Mouse (Mus musculus) C2C12 (cell line): ENCODE results near the gene Samd4b. TPM values are rescaled to one million over a fixed set of nuclear protein-coding genes. Genes with fewer than 3 reads are reported as not detected.
A peak's percentile ranks its signal among the peaks of the same experiment; 100 is the strongest.

Source experiments
- H3K27me3 ChIP-seq: one replicate; pipeline ENCODE4 v1.6.1; 2011; ENCODE audit not compliant: control insufficient read depth, insufficient read depth, insufficient read length
- H3K36me3 ChIP-seq: one replicate; pipeline ENCODE4 v1.6.1; 2011; ENCODE audit not compliant: control insufficient read depth, insufficient read depth
- H3K4me3 ChIP-seq: one replicate; pipeline ENCODE4 v1.5.1; 2011; ENCODE audit warnings: mild to moderate bottlenecking, control low read depth; ENCODE audit not compliant: poor library complexity, insufficient read depth, severe bottlenecking
- H3K79me2 ChIP-seq: one replicate; pipeline ENCODE4 v1.6.1; 2011; ENCODE audit not compliant: control insufficient read depth, insufficient read depth
- H3K79me3 ChIP-seq: one replicate; pipeline ENCODE4 v1.6.1; 2011; ENCODE audit warnings: low read depth, control low read depth
- H3ac ChIP-seq: one replicate; pipeline ENCODE3; 2011; ENCODE audit warnings: low read depth; ENCODE audit not compliant: control insufficient read depth, insufficient read length
- CEBPB ChIP-seq: IDR thresholded peaks from one replicate; pipeline ENCODE4 v1.6.1; 2011; ENCODE audit warnings: low read depth, mild to moderate bottlenecking, control low read depth, moderate library complexity
- CTCF ChIP-seq: IDR thresholded peaks from one replicate; pipeline ENCODE4 v1.5.1; 2011; ENCODE audit not compliant: control insufficient read depth, insufficient read depth, insufficient read length
- FOSL1 ChIP-seq: IDR thresholded peaks from one replicate; pipeline ENCODE4 v1.8.0; 2011; ENCODE audit warnings: mild to moderate bottlenecking, low read length; ENCODE audit not compliant: poor library complexity, insufficient read depth, severe bottlenecking
- MAX ChIP-seq: IDR thresholded peaks from one replicate; pipeline ENCODE4 v1.6.1; 2011; ENCODE audit warnings: mild to moderate bottlenecking, control low read depth
- MYOD1 ChIP-seq: IDR thresholded peaks from one replicate; pipeline ENCODE4 v1.6.1; 2011; ENCODE audit warnings: low read depth; ENCODE audit not compliant: control insufficient read depth, insufficient read length
- MYOG ChIP-seq: IDR thresholded peaks from one replicate; pipeline ENCODE4 v1.6.1; 2011; ENCODE audit not compliant: control insufficient read depth, insufficient read length; ENCODE audit errors: extremely low read depth
- USF1 ChIP-seq: IDR thresholded peaks from one replicate; pipeline ENCODE4 v1.6.1; 2011; ENCODE audit warnings: low read depth, mild to moderate bottlenecking, control low read depth, moderate library complexity
- microRNA-seq: library from miRNA; unstranded; fragments of <30 nt; microRNA quantifications from one replicate; pipeline ENCODE4, GENCODE M21; 2019; ENCODE audit warnings: borderline microRNAs expressed
- polyA plus RNA-seq: library from polyadenylated mRNA; unstranded; fragments of >200 nt; fragmentation: generic; extraction: Trizol; gene quantifications from one replicate; pipeline ENCODE4 v1.2.1, GENCODE M21; 2012; ENCODE audit warnings: missing spikeins

Samd4b gene
- polyA plus RNA-seq, 1 experiment = 42.6 TPM

DNA sequence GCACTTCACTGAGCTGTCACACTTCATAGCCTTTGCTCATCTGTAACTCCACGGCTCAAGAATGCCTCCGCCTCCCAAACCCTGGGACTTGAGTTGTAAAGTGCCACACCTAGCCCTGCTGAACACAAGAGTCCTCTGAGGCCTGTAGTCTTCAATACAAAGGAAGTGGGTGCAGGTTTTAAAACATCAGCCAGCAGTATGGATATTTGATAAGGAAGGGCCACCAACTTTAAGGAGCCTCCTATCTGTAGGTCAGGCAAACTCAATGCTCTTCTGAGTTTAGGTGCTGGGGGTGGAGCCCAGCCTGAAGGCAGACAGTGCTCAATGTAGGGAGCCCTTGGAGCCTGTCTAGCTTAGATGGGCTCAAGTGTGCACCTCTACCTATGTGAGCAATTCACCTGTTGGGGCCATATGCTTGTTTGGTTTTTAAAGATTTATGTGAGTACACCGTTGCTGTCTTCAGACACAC, 243.8 kb downstream of the Samd4b start:
- TF ChIP-seq FOSL1 (no peak), CEBPB (no peak), CTCF (no peak), MAX (no peak), MYOG (no peak), MYOD1 (no peak), USF1 (no peak)
- H3K36me3 ChIP-seq = peaks cover 38% of the 10 kb centered on the region
- H3K79me2 ChIP-seq = peaks cover 33% of the 10 kb centered on the region
- H3K27me3 ChIP-seq = no peaks in the 10 kb centered on the region
- H3K79me3 ChIP-seq = peaks cover 22% of the 10 kb centered on the region
- H3ac ChIP-seq = no peak overlapping the region
- no peak overlapping the region for H3K4me3 ChIP-seq

DNA sequence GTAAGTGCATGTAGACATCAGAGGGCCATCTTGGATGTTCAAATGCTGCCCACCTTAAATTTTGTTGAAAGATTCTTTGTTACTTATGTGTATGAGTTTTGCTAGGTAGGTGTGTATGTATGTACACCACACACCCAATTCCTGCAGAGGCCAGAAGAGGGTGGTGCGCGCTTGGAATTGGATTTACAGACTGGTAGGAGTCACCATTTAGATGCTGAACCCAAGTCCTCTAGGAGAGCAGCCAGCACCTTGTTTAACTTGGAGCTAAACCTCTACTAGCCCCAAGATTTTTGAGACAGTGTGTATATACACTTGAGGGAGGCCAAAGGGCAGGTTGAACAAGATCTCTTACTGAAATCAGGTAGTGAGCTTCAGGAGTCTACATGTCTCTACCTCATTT, 244.7 kb downstream of the Samd4b start:
- Histone ChIP-seq H3K79me3 (peaks cover 22% of the 10 kb centered on the region), H3K4me3 (no peak overlapping the region), H3K27me3 (no peaks in the 10 kb centered on the region), H3K36me3 (peaks cover 38% of the 10 kb centered on the region), H3K79me2 (peaks cover 33% of the 10 kb centered on the region), H3ac (no peak overlapping the region)
- TF ChIP-seq MYOG (no peak), CEBPB (no peak), FOSL1 (no peak), MYOD1 (no peak), MAX (no peak), CTCF (no peak), USF1 (no peak)

DNA sequence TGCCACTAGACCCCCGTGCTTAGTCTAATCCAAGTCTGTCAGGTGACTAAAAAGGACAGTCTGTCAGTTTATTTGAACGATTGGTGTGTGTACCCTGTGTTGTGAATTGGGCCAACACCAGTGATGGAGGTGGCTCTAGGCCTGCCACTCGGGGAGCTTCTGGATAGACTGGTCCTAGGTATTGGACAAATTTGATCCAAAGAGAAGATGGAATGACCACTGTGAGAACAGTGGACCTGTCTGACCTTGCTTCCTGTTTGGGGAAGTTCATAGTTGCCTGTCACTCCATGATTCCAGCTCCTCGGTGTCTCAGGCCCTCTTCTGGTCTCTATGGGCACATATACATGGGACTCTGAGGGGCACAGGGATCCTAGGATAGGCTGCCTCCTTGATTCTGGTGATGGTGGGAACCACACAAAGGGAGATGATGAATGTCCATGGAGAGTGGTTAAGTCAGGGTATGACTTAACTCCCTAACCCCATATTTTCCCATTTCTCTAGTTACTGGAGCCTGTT, 246.2 kb downstream of the Samd4b start:
- H3K4me3 ChIP-seq = peak overlapping the region; percentile 87
- TF ChIP-seq USF1 (no peak), MYOD1 (no peak), CTCF (no peak), MAX (no peak), FOSL1 (no peak), MYOG (no peak), CEBPB (no peak)
- peaks cover 22% of the 10 kb centered on the region for H3K79me3 ChIP-seq
- H3ac ChIP-seq = peak overlapping the region; percentile 75
- H3K79me2 ChIP-seq = peaks cover 33% of the 10 kb centered on the region
- peaks cover 38% of the 10 kb centered on the region for H3K36me3 ChIP-seq
- H3K27me3 ChIP-seq = no peaks in the 10 kb centered on the region

DNA sequence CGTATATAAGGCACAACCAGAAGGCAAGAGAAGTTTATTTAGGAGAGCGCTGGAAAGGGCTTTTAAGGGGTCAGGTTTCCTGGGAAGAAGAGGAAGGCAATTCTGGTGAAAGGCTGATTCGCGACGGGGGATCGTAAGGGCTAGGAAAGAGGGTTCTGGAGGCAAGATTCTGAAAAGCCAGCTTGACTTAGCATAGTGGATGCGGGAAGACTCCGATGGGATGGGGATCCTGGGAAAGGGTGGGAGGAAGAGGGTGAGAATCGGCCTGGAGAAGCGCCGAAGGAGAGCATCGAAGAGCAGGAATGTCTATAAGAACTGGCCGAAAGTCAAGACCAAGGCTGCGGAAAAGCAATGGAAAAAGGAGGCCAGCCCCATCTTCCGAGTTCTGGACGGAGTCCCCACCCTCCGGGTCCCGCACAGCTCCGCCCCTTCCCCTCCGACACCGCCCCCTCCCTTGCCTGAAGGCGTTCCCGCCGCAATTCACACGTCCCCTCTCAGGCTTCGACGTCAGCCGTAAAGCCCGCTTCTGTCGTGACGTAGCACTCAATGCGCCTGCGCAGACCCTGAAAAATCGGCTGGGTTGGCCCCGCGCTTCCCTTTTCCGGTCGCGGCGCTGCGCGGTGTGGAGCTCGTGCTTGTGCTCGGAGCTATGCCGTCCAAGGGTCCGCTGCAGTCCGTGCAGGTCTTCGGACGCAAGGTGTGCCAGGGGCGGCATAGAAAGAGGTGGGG, 247.6 kb downstream of the Samd4b start, which contains the start of gene Rps16:
Gene Rps16 (plus strand): TSS at position 498 of the 729 bp plus-strand sequence.
- no peaks in the 10 kb centered on the region for H3K27me3 ChIP-seq
- no peak for TF ChIP-seq CTCF
- TF ChIP-seq MAX = peak; percentile 18
- no peak for TF ChIP-seq FOSL1
- TF ChIP-seq MYOD1 = no peak

More for the DNA sequence above, 247.6 kb downstream of the Samd4b start, which contains the start of gene Rps16:
- Histone ChIP-seq H3K79me2 (peaks cover 33% of the 10 kb centered on the region), H3K4me3 (peak within 1 kb of the TSS; percentile 87), H3ac (peak within 1 kb of the TSS; percentile 75), H3K79me3 (peaks cover 22% of the 10 kb centered on the region), H3K36me3 (peaks cover 38% of the 10 kb centered on the region)

Small RNA genes within 50 kb of the gene (microRNA-seq; reads per million reads assigned to microRNA genes)
- gene Mir7049 = 0.64 reads per million, percentile 13 among the genes with 10 or more reads in this experiment

Other genes with a start within 250 kb of the Samd4b start
- gene Rps16, start 247.5 kb downstream of the Samd4b start, polyA plus RNA-seq = 6,019 TPM
- gene Plekhg2, start 225.5 kb downstream of the Samd4b start, polyA plus RNA-seq = 29.0 TPM
- gene Zfp36, start 217.9 kb downstream of the Samd4b start, polyA plus RNA-seq = 11.2 TPM
- 55.6 TPM for gene Med29, start 205.4 kb downstream of the Samd4b start, polyA plus RNA-seq
- gene Paf1, start 205.2 kb downstream of the Samd4b start, polyA plus RNA-seq = 44.3 TPM
- gene Gmfg, start 160.7 kb downstream of the Samd4b start, polyA plus RNA-seq = not detected
- gene Lrfn1, start 146.2 kb downstream of the Samd4b start, polyA plus RNA-seq = not detected
- gene Ifnl2, start 87.7 kb downstream of the Samd4b start, polyA plus RNA-seq = not detected
- gene Ifnl3, start 75.3 kb downstream of the Samd4b start, polyA plus RNA-seq = not detected
- not detected for gene Sycn, start 57.3 kb downstream of the Samd4b start, polyA plus RNA-seq
- not detected for gene Nccrp1, start 50.9 kb downstream of the Samd4b start, polyA plus RNA-seq
- 33.4 TPM for gene Pak4, start within 50 bp of the Samd4b start, polyA plus RNA-seq
- not detected for gene Acp7, start 33.2 kb upstream of the Samd4b start, polyA plus RNA-seq
- gene Fbxo27, start 94.7 kb upstream of the Samd4b start, polyA plus RNA-seq = 0.01 TPM
- 9.8 TPM for gene Fbxo17, start 118.7 kb upstream of the Samd4b start, polyA plus RNA-seq
- gene Mrps12, start 143.7 kb upstream of the Samd4b start, polyA plus RNA-seq = 193 TPM
- 18.1 TPM for gene Sars2, start 143.8 kb upstream of the Samd4b start, polyA plus RNA-seq
- not detected for gene Ccer2, start 158.0 kb upstream of the Samd4b start, polyA plus RNA-seq
- gene Sirt2, start 168.6 kb upstream of the Samd4b start, polyA plus RNA-seq = 48.9 TPM
- 45.1 TPM for gene Nfkbib, start 169.4 kb upstream of the Samd4b start, polyA plus RNA-seq
- gene Rinl, start 190.8 kb upstream of the Samd4b start, polyA plus RNA-seq = 0.09 TPM
- 303 TPM for gene Hnrnpl, start 210.4 kb upstream of the Samd4b start, polyA plus RNA-seq
- 106 TPM for gene Ech1, start 227.1 kb upstream of the Samd4b start, polyA plus RNA-seq
- 0.25 TPM for gene Lgals4, start 235.7 kb upstream of the Samd4b start, polyA plus RNA-seq